Mouse (Mus musculus): ENCODE measurements around the gene Pgbd5. TPM values are rescaled to one million over a fixed set of nuclear protein-coding genes. Genes with fewer than 3 reads are reported as not detected.

Gene Pgbd5
- polyA plus RNA-seq, 1 experiment: 0.16 TPM

GRCm38 (mm10) chr8:124416646-124417045 is 22.8 kb downstream of the Pgbd5 start:
- DNase-seq (ENCODE audit: low read depth in 1 of 2, low spot score in 2 of 2): no peak
- 76% methylated on average over 7 of the region's 7 CpGs for WGBS
- Histone ChIP-seq H3K4me3 (ENCODE audit: extremely low read depth, insufficient read depth, insufficient read length) (no peak overlapping the region), H3K4me1 (ENCODE audit: control insufficient read depth, insufficient read depth, insufficient read length) (no peaks in the 10 kb centered on the region), H3K27ac (ENCODE audit: insufficient read depth, low read length) (no peak overlapping the region), H3K36me3 (ENCODE audit: control insufficient read depth, insufficient read depth, low read length) (no peaks in the 10 kb centered on the region), H3K27me3 (ENCODE audit: control insufficient read depth, insufficient read depth, low read length) (no peaks in the 10 kb centered on the region)
- TF ChIP-seq POLR2A (IDR thresholded peaks at IDR 0.05; ENCODE audit: low read depth, low read length) (no peak), CTCF (IDR thresholded peaks at IDR 0.05; ENCODE audit: extremely low read depth, insufficient read depth, insufficient read length, insufficient replicate concordance) (no peak)

GRCm38 (mm10) chr8:124415789-124416188 is 23.7 kb downstream of the Pgbd5 start:
- 32% methylated on average over 3 of the region's 3 CpGs for WGBS
- Histone ChIP-seq H3K27me3 (ENCODE audit: control insufficient read depth, insufficient read depth, low read length) (no peaks in the 10 kb centered on the region), H3K36me3 (ENCODE audit: control insufficient read depth, insufficient read depth, low read length) (no peaks in the 10 kb centered on the region), H3K27ac (ENCODE audit: insufficient read depth, low read length) (no peak overlapping the region), H3K4me1 (ENCODE audit: control insufficient read depth, insufficient read depth, insufficient read length) (no peaks in the 10 kb centered on the region), H3K4me3 (ENCODE audit: extremely low read depth, insufficient read depth, insufficient read length) (no peak overlapping the region)
- DNase-seq (ENCODE audit: low read depth in 1 of 2, low spot score in 2 of 2): no peak
- TF ChIP-seq CTCF (IDR thresholded peaks at IDR 0.05; ENCODE audit: extremely low read depth, insufficient read depth, insufficient read length, insufficient replicate concordance) (no peak), POLR2A (IDR thresholded peaks at IDR 0.05; ENCODE audit: low read depth, low read length) (no peak)

GRCm38 (mm10) chr8:124415002-124415401 is 24.5 kb downstream of the Pgbd5 start:
- no peak for DNase-seq (ENCODE audit: low read depth in 1 of 2, low spot score in 2 of 2)
- 93% methylated on average over 8 of the region's 8 CpGs for WGBS
- Histone ChIP-seq H3K4me1 (ENCODE audit: control insufficient read depth, insufficient read depth, insufficient read length) (no peaks in the 10 kb centered on the region), H3K4me3 (ENCODE audit: extremely low read depth, insufficient read depth, insufficient read length) (no peak overlapping the region), H3K27me3 (ENCODE audit: control insufficient read depth, insufficient read depth, low read length) (no peaks in the 10 kb centered on the region), H3K27ac (ENCODE audit: insufficient read depth, low read length) (no peak overlapping the region), H3K36me3 (ENCODE audit: control insufficient read depth, insufficient read depth, low read length) (no peaks in the 10 kb centered on the region)
- TF ChIP-seq CTCF (IDR thresholded peaks at IDR 0.05; ENCODE audit: extremely low read depth, insufficient read depth, insufficient read length, insufficient replicate concordance) (no peak), POLR2A (IDR thresholded peaks at IDR 0.05; ENCODE audit: low read depth, low read length) (no peak)

GRCm38 (mm10) chr8:124413244-124413965 is 26.1 kb downstream of the Pgbd5 start:
- 70% methylated on average over 11 of the region's 11 CpGs for WGBS
- no peaks in the 10 kb centered on the region for H3K27me3 ChIP-seq (ENCODE audit: control insufficient read depth, insufficient read depth, low read length)
- DNase-seq (ENCODE audit: low read depth in 1 of 2, low spot score in 2 of 2): no peak
- no peaks in the 10 kb centered on the region for H3K4me1 ChIP-seq (ENCODE audit: control insufficient read depth, insufficient read depth, insufficient read length)
- no peak overlapping the region for H3K27ac ChIP-seq (ENCODE audit: insufficient read depth, low read length)
- no peak overlapping the region for H3K4me3 ChIP-seq (ENCODE audit: extremely low read depth, insufficient read depth, insufficient read length)
- H3K36me3 ChIP-seq (ENCODE audit: control insufficient read depth, insufficient read depth, low read length): no peaks in the 10 kb centered on the region
- no peak for TF ChIP-seq CTCF (IDR thresholded peaks at IDR 0.05; ENCODE audit: extremely low read depth, insufficient read depth, insufficient read length, insufficient replicate concordance)
- TF ChIP-seq POLR2A (IDR thresholded peaks at IDR 0.05; ENCODE audit: low read depth, low read length): no peak

- no peak overlapping the region for H3K27ac ChIP-seq (ENCODE audit: insufficient read depth, low read length)
- H3K4me1 ChIP-seq (ENCODE audit: control insufficient read depth, insufficient read depth, insufficient read length): no peaks in the 10 kb centered on the region
- no peaks in the 10 kb centered on the region for H3K27me3 ChIP-seq (ENCODE audit: control insufficient read depth, insufficient read depth, low read length)
- no peaks in the 10 kb centered on the region for H3K36me3 ChIP-seq (ENCODE audit: control insufficient read depth, insufficient read depth, low read length)
- no peak overlapping the region for H3K4me3 ChIP-seq (ENCODE audit: extremely low read depth, insufficient read depth, insufficient read length)
- TF ChIP-seq POLR2A (IDR thresholded peaks at IDR 0.05; ENCODE audit: low read depth, low read length): no peak
- no peak for TF ChIP-seq CTCF (IDR thresholded peaks at IDR 0.05; ENCODE audit: extremely low read depth, insufficient read depth, insufficient read length, insufficient replicate concordance)
- no peak for DNase-seq (ENCODE audit: low read depth in 1 of 2, low spot score in 2 of 2)
- 84% methylated on average over 19 of the region's 19 CpGs for WGBS
Observed at GRCm38 (mm10) chr8:124412496-124413243, 26.8 kb downstream of the Pgbd5 start.

GRCm38 (mm10) chr8:124404471-124405260 is 34.8 kb downstream of the Pgbd5 start:
- Histone ChIP-seq H3K27ac (ENCODE audit: insufficient read depth, low read length) (no peak overlapping the region), H3K4me3 (ENCODE audit: extremely low read depth, insufficient read depth, insufficient read length) (no peak overlapping the region), H3K27me3 (ENCODE audit: control insufficient read depth, insufficient read depth, low read length) (no peaks in the 10 kb centered on the region), H3K36me3 (ENCODE audit: control insufficient read depth, insufficient read depth, low read length) (no peaks in the 10 kb centered on the region), H3K4me1 (ENCODE audit: control insufficient read depth, insufficient read depth, insufficient read length) (no peaks in the 10 kb centered on the region)
- WGBS: 77% methylated on average over 11 of the region's 12 CpGs
- TF ChIP-seq POLR2A (IDR thresholded peaks at IDR 0.05; ENCODE audit: low read depth, low read length): no peak
- no peak for TF ChIP-seq CTCF (IDR thresholded peaks at IDR 0.05; ENCODE audit: extremely low read depth, insufficient read depth, insufficient read length, insufficient replicate concordance)
- DNase-seq (ENCODE audit: low read depth in 1 of 2, low spot score in 2 of 2): no peak

All from spleen, adult 2 months (tissue).